Comparison of ENCODE assay signal across 15 mouse cellular contexts in genomic region chr16:10327563-10328333, GRCm38 (mm10). TPM values are rescaled to one million over a fixed set of nuclear protein-coding genes. Genes with fewer than 3 reads are reported as not detected.
DNase-seq lines count a peak whose midpoint lies in the region; ATAC-seq and TF ChIP-seq lines count a peak whose summit lies in the region.
"Had no signal": no experiment of that assay in that cellular context is flagged by ENCODE, and none has a peak within 500 bp of the region (broad histone marks: within the 10 kb centered on the region; RNA-seq: fewer than 3 reads in every experiment).

No protein-coding gene starts in this region.

- peak overlapping the region; percentile 19; the same call in 1 of the 2 replicates for H3K27ac ChIP-seq in limb, embryonic 10.5 days
- peak overlapping the region; percentile 87 for H3K27ac ChIP-seq in lung, embryonic 16.5 days (ENCODE audit: low read length)
- no peak overlapping the region for H3K27ac ChIP-seq in hindbrain, postnatal 0 days
- no peak overlapping the region for H3K27ac ChIP-seq in neural tube, embryonic 15.5 days (replicated peaks)
- H3K27ac ChIP-seq: layer of hippocampus, adult 2 months; midbrain, embryonic 12.5 days; neural tube, embryonic 12.5 days had no signal

- 62% methylated on average over 13 of the region's 13 CpGs for WGBS in limb, embryonic 10.5 days
- WGBS in lung, embryonic 16.5 days = 36% methylated on average over 13 of the region's 13 CpGs
- WGBS in hindbrain, postnatal 0 days = 59% methylated on average over 13 of the region's 13 CpGs
- 45% methylated on average over 13 of the region's 13 CpGs for WGBS in neural tube, embryonic 15.5 days

- peaks cover 10% of the 10 kb centered on the region for H3K4me1 ChIP-seq in limb, embryonic 10.5 days
- H3K4me1 ChIP-seq in lung, embryonic 16.5 days (replicated peaks; ENCODE audit: control insufficient read depth, insufficient read depth, low read length) = peaks cover 5% of the 10 kb centered on the region; the same call in 1 of the 2 replicates
- H3K4me1 ChIP-seq in hindbrain, postnatal 0 days (ENCODE audit: insufficient read depth, low read length) = no peaks in the 10 kb centered on the region
- no peaks in the 10 kb centered on the region for H3K4me1 ChIP-seq in neural tube, embryonic 15.5 days
- H3K4me1 ChIP-seq: midbrain, embryonic 12.5 days; neural tube, embryonic 12.5 days had no signal

- ATAC-seq in lung, embryonic 16.5 days (ENCODE audit: low read depth) = peak; percentile 86
- ATAC-seq in hindbrain, postnatal 0 days = no peak
- ATAC-seq in neural tube, embryonic 15.5 days (ENCODE audit: low FRiP score) = no peak
- ATAC-seq: forebrain, postnatal 0 days had no signal

- peak; percentile 34 for DNase-seq in ZHBTc4 (ENCODE audit: low read depth, low spot score)
- peak; percentile 28 for DNase-seq in kidney, adult 18-20 months
- DNase-seq in limb, embryonic 10.5 days (ENCODE audit: low spot score) = no peak
- no peak for DNase-seq in hindbrain, postnatal 0 days (ENCODE audit: low spot score)
- no peak for DNase-seq in layer of hippocampus, postnatal 36 days
- no peak for DNase-seq in adrenal gland, adult (ENCODE audit: inconsistent age in 2 of 2, low spot score in 1 of 2)
- DNase-seq: adrenal gland, postnatal 10 days; forebrain, postnatal 0 days; retina, postnatal 1 day; thymus, postnatal 36 days had no signal

- no peaks in the 10 kb centered on the region for H3K27me3 ChIP-seq in limb, embryonic 10.5 days (ENCODE audit: low read depth, poor library complexity, severe bottlenecking)
- no peaks in the 10 kb centered on the region for H3K27me3 ChIP-seq in lung, embryonic 16.5 days (ENCODE audit: control insufficient read depth, insufficient read depth, low read depth, low read length)
- no peaks in the 10 kb centered on the region for H3K27me3 ChIP-seq in hindbrain, postnatal 0 days (ENCODE audit: insufficient read depth, low read length)
- H3K27me3 ChIP-seq in neural tube, embryonic 15.5 days (replicated peaks) = no peaks in the 10 kb centered on the region
- H3K27me3 ChIP-seq: midbrain, embryonic 12.5 days; neural tube, embryonic 12.5 days had no signal

- H3K4me2 ChIP-seq in lung, embryonic 16.5 days (ENCODE audit: low read depth, low read length) = no peak overlapping the region
- no peak overlapping the region for H3K4me2 ChIP-seq in hindbrain, postnatal 0 days (ENCODE audit: low read depth, low read length)
- no peak overlapping the region for H3K4me2 ChIP-seq in neural tube, embryonic 15.5 days
- H3K4me2 ChIP-seq: midbrain, embryonic 12.5 days; neural tube, embryonic 12.5 days had no signal

- H3K9ac ChIP-seq in lung, embryonic 16.5 days (ENCODE audit: low read length) = 0 out of 2 replicates have a peak overlapping the region, but pooled peaks have one; percentile 3
- H3K9ac ChIP-seq in hindbrain, postnatal 0 days (replicated peaks; ENCODE audit: low read length) = no peak overlapping the region
- no peak overlapping the region for H3K9ac ChIP-seq in neural tube, embryonic 15.5 days (replicated peaks)
- H3K9ac ChIP-seq: forebrain, postnatal 0 days; midbrain, embryonic 12.5 days; neural tube, embryonic 12.5 days had no signal

- H3K4me3 ChIP-seq in limb, embryonic 10.5 days = no peak overlapping the region
- no peak overlapping the region for H3K4me3 ChIP-seq in lung, embryonic 16.5 days (ENCODE audit: low read length)
- no peak overlapping the region for H3K4me3 ChIP-seq in hindbrain, postnatal 0 days (ENCODE audit: low read length)
- H3K4me3 ChIP-seq in neural tube, embryonic 15.5 days (replicated peaks) = no peak overlapping the region
- H3K4me3 ChIP-seq: layer of hippocampus, adult 2 months; midbrain, embryonic 12.5 days; neural tube, embryonic 12.5 days had no signal

- no peak for TF ChIP-seq CTCF in hindbrain, postnatal 0 days (IDR thresholded peaks at IDR 0.05; ENCODE audit: low read depth)

- H3K9me3 ChIP-seq in limb, embryonic 10.5 days (replicated peaks) = no peaks in the 10 kb centered on the region
- no peaks in the 10 kb centered on the region for H3K9me3 ChIP-seq in lung, embryonic 16.5 days (ENCODE audit: control insufficient read depth, low read length)
- no peaks in the 10 kb centered on the region for H3K9me3 ChIP-seq in hindbrain, postnatal 0 days (ENCODE audit: low read length)
- H3K9me3 ChIP-seq in neural tube, embryonic 15.5 days (replicated peaks) = no peaks in the 10 kb centered on the region
- H3K9me3 ChIP-seq: midbrain, embryonic 12.5 days; neural tube, embryonic 12.5 days had no signal

- H3K36me3 ChIP-seq in limb, embryonic 10.5 days = no peaks in the 10 kb centered on the region
- H3K36me3 ChIP-seq in lung, embryonic 16.5 days (ENCODE audit: control insufficient read depth, insufficient read depth, low read length) = no peaks in the 10 kb centered on the region
- no peaks in the 10 kb centered on the region for H3K36me3 ChIP-seq in hindbrain, postnatal 0 days (ENCODE audit: insufficient read depth, low read length)
- H3K36me3 ChIP-seq in neural tube, embryonic 15.5 days = no peaks in the 10 kb centered on the region
- H3K36me3 ChIP-seq: midbrain, embryonic 12.5 days; neural tube, embryonic 12.5 days had no signal

RNA-seq across cellular contexts. Expression of gene Emp2, which starts 14.0 kb away (rescaled TPM):
- 2.4 and 4.2 TPM in 2 replicates for polyA plus RNA-seq in limb, embryonic 10.5 days (2016; fragmentation: Nextera tagmentation; extraction: Ambion mirVana)
- 131 and 151 TPM in 2 replicates for polyA plus RNA-seq in lung, embryonic 16.5 days (2015; fragmentation: Nextera tagmentation; extraction: Ambion mirVana)
- total RNA-seq in hindbrain, postnatal 0 days (2014; rRNA removed) = 25.3 and 26.6 TPM in 2 replicates
- 30.7 and 32.0 TPM in 2 replicates for polyA plus RNA-seq in hindbrain, postnatal 0 days (2015; fragmentation: Nextera tagmentation; extraction: Ambion mirVana)
- total RNA-seq in layer of hippocampus, postnatal 36 days (2021) = 10 to 100 TPM; 16.5 to 17.8 TPM
- 17.2 and 20.5 TPM in 2 replicates for polyA plus RNA-seq in neural tube, embryonic 15.5 days (2015; fragmentation: Nextera tagmentation; extraction: Ambion mirVana)

Comparison
In these comparisons a context has a peak if more than half of its experiments do, and no peak if none do; other contexts are left out.
1. DNase-seq: peak in ZHBTc4 (single experiment) and kidney, adult 18-20 months (single experiment); none in limb, embryonic 10.5 days (single experiment), hindbrain, postnatal 0 days (single experiment), layer of hippocampus, postnatal 36 days (0 of 2) and adrenal gland, adult (0 of 2).
2. H3K27ac ChIP-seq: peak in limb, embryonic 10.5 days (single experiment) and lung, embryonic 16.5 days (single experiment); none in hindbrain, postnatal 0 days (single experiment) and neural tube, embryonic 15.5 days (single experiment).